Mouse (Mus musculus) myocyte (in vitro differentiated cells): ENCODE results near the gene 9130008F23Rik.

Experiments
- CEBPB ChIP-seq: IDR thresholded peaks from 2 replicates; pipeline ENCODE4 v1.6.1; 2011; ENCODE audit warnings: mild to moderate bottlenecking, moderate library complexity; ENCODE audit not compliant: poor library complexity, insufficient read depth, severe bottlenecking
- E2F4 ChIP-seq: IDR thresholded peaks from one replicate; pipeline ENCODE4 v1.6.1; 2011; ENCODE audit warnings: mild to moderate bottlenecking, control low read depth, moderate library complexity; ENCODE audit not compliant: insufficient read depth
- POLR2A ChIP-seq: IDR thresholded peaks from one replicate; pipeline ENCODE4 v1.6.1; 2011; ENCODE audit warnings: low read depth, mild to moderate bottlenecking, control low read depth, moderate library complexity; ENCODE audit not compliant: insufficient read length
- POLR2AphosphoS2 ChIP-seq: IDR thresholded peaks from one replicate; pipeline ENCODE4 v1.6.1; 2011; ENCODE audit warnings: low read depth, control low read depth; ENCODE audit not compliant: insufficient read length
- TCF12 ChIP-seq: IDR thresholded peaks from one replicate; pipeline ENCODE4 v1.6.1; 2011; ENCODE audit warnings: mild to moderate bottlenecking, control low read depth; ENCODE audit not compliant: poor library complexity, insufficient read depth, severe bottlenecking
- USF1 ChIP-seq: IDR thresholded peaks from one replicate; pipeline ENCODE4 v1.6.1; 2011; ENCODE audit warnings: low read depth, mild to moderate bottlenecking, control low read depth, moderate library complexity

- TF ChIP-seq USF1 (no peak), POLR2AphosphoS2 (no peak), POLR2A (no peak), TCF12 (no peak), E2F4 (no peak), CEBPB (no peak)
Observed at GRCm38 (mm10) chr17:40903345-40903744, 23.0 kb upstream of the 9130008F23Rik start.
